Mouse (Mus musculus) layer of hippocampus, postnatal 36 days (tissue): ENCODE measurements around the gene Maml3. TPM values are rescaled to one million over a fixed set of nuclear protein-coding genes. Genes with fewer than 3 reads are reported as not detected.

ENCODE experiments used
- DNase-seq, 2 experiments: peaks; one replicate each; pipeline ENCODE4 v3.0.0; 2022
- total RNA-seq, 2 experiments: library from RNA; stranded (reverse); gene quantifications; 2 replicates each; pipeline ENCODE4 v1.2.3; 2021

Gene Maml3
- total RNA-seq, 2 experiments from 2014 or later, result 8.3 to 9.8 TPM

DNA sequence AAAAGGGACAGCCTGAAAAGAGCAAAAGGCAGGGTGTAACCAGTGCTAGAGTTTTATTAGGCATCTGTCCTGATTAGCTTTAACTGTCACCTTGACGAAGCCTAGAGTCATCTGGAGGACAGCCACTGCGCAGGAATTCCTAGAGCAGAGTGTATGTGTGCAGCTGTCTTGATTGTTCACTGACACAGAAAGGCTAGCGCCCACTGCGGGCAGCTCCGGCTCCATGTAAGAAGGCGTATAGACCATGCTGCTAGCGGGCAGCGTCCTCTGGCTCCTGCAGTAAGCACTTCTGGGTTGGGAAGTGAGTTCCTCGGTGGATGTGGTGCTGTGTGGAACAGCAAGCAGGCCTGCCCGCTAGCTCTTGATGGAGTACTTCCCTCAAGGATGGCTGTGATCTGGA lies 363.1 kb downstream of the Maml3 start:
- DNase-seq, result no peak

DNA sequence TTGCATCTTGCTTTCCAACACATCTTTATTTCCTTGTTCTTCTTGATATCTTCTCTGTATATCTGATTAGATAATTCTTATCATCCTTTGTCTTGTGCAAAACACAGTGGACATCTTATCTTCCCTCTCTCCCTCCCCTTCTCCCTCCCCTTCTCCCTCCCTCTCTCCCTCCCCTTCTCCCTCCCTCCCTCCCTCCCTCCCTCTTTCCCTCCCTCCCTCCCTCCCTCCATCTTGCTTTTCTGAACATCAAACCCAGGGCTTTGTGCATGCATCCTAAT lies 365.1 kb downstream of the Maml3 start:
- no peak for DNase-seq

DNA sequence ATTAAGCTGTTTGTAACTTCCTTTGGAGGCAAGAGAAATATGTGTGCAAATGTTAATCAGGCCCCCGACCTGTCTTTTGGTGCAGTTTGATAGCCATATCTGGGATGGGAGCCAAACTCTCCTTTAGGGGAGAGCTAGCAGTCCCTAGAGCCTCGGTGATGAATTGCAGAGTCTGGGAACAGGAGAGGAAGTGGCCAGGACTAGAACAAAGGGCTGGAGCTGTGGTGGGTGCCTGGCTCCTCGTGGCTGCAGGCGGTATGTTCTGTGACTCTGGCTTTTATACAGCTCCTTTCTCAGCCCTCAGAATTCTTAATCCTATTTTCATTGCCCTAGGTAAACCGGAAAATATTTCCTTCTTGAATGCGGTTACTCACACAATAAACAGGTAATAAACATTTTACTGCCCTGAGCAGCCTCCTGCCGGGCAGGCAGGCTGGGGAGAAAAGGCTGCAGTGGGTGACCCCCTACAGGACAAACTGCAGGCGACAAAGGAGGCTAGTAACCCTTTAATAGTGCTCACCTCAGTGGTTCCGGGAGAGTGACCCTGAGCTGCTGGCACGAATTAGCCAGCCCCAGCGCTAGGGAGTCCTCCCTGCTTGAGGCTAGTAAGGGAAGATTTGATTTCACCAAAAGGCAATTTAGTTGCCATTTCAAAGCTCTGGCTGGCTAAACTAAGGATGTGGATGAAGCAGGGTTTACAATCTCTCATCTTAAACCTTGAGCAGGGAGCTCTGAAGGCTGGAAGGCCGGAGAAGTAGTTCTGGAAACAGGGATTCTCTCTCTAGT lies 365.6 kb downstream of the Maml3 start:
- DNase-seq, result no peak

DNA sequence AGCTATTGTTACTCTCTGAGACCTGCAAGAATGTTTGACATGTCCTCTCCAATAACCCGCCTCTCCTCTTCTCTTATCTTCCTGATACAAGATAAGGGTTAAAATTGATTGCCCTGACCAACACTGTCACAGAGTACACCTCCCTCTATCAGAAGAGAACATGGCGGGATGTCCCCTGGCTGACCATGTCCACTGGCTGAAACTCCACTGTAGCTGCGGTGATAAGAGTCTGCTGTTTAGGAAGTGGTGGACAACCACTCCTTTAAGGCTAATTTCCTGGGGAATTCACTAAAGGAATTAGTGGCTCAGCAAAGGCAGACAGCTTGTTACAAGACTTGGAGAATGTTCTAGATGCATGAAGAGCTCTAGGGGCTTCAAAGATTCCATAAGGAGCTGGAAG lies 371.2 kb downstream of the Maml3 start:
- no peak for DNase-seq

DNA sequence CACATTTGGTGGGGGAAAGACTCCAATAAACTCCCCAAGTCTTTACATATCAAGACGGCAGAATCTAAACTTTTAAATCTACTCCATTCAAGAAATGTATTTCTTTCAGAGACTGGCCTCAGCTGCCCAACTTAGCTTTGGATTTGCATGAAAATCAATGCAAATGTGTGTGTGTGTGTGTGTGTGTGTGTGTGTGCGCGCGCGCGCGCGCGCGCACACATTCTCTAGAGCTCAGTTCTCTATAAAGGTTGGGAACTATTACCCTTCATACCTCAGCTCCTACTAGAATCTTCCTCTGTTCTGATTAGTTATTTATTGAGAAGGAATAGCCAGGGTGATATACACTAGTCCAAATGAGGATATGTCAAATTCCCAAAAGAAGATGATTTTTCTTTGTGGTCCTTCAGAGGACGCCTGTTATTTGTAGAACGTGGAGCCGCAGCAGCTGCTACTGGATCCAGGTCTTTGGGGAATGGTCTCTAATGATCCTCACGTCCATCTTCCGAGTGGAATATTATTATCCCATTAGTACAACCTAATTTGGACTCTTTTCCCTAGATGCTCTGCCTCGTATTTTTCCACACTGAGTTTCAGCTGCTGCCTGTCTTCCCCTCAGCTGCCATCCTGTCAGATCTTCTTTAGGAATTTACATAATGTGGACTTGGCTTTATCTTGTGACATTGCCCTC lies 372.8 kb downstream of the Maml3 start:
- DNase-seq, result no peak

DNA sequence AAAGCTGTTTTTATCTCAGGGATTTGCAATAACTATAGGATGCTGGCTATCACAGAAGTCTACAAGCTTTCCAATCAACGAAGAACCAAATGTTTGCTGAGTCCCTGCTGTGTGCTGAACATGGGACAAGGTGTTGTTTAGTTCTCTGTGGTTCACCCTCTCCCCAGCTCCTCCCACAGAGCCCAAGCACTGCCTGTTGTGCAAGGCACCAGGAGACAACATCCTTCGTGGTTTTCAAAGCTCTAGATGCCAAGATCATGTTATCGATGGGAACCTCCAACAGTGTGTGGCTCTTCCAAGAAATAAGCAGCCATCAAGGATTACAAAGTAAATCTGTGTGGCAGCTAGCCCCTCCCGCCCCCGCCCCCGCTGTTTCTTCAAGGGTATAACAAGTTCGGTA lies 374.2 kb downstream of the Maml3 start:
- no peak for DNase-seq

DNA sequence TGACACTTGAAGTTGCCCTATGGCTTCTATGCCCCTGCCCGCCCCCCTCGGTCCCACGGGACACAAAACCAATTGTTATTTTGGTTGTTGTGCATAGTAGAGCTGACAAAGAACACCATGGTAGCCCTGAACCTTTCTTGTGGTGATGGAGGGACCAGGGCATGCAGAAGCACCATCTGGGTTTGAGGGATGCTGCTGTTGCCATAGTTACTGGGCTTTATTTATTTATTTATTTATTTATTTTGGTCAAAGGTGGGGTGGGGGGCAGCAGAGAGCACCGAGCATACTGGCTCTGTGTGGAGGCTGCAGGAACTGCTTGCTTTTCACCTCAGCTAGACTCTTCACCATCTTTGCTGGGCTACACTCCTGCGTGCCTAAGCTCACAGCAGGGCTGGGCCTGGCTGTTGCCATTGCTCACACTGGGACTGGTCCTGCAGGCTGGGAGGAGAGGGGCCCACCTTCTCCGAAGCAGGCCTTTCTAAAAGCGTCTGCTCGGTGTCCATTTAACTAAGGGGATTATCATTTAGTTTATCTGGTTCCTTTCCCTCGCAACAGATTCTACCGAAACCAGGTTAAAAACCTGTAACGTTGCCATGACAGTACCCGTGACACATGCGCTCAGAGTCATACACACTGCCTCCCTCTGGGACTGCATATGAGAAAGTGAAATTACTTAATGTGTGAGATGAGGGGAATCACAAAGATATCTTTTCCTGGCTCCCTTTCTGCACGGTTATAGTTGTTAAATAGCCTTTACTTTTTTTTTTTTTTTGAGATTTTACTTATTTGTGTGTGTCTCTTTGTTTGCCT lies 375.6 kb downstream of the Maml3 start:
- DNase-seq, result no peak

DNA sequence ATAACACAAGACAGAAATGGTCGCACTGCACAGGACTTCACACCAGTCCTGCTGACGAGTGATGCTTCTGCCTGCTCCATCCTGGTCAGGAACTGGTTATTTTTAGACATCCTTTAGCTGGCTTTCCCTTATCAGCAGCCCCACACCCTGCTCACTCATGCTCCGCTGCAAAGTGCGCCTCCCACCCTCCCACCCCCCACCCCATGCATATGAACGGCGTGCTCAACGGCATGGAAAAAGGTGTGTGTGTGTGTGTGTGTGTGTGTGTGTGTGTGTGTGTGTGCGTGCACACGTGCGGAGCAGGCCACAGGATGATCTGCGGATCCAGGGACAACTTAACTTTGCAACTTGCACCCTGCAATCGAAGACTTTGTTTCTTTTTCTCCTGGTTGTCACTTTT lies 376.4 kb downstream of the Maml3 start:
- DNase-seq, result no peak

DNA sequence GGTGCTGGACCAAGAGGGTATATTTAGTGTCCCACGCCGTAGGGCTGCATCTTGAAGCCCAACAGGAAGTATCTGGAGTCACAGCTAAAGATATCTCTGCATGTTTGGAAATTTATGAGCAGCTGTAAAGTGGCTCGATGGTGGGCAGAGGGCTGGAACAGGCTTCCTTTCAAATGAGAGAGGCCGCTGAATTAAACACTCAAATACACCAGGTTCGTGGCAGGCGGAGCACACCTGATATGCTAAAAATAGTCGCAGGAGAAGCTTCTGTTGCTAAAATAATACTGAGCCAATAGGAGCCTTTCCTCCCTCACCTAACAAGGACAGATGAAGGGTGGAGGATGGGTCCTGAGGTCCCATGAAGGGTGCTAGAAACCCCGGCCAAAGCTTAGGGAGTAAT lies 376.9 kb downstream of the Maml3 start:
- DNase-seq, result no peak

DNA sequence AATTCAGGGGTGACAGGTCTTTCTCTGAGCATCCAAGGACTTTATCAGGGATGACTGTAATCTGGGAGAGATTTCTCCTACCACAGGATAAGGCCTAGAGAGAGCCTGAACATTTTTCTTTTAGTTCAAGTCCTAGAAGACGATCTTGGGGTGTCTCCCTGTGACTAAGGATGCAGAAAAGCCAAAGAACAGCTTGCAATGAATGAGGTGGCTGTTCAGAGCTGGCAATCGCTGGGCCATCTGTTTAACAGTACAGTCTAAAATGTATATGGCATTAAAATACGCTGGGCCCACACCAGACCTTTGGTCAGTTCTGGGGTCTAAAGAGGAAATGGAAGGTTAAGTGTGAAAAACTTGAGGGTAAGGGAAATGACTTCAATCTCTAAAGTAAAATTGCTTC lies 377.4 kb downstream of the Maml3 start:
- no peak for DNase-seq

DNA sequence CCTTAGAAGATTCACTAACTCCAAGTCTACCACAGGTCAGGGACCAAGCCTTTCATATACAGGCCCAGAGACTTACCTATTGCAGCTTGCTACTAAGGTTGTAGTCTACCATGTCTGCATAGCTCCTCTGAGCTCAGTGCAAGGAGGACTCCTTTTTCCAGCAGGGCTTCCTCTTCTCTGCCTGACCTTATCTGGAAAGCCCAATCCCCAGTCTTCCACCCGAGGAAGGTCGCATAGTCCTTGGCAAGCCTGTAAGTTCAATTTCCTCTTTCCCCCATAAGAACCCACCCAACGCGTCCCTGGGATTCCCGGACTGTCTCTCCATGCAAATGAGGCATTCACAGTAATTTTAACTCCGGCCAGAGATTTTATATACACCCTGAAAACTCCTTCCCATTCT lies 378.6 kb downstream of the Maml3 start:
- DNase-seq, result no peak

DNA sequence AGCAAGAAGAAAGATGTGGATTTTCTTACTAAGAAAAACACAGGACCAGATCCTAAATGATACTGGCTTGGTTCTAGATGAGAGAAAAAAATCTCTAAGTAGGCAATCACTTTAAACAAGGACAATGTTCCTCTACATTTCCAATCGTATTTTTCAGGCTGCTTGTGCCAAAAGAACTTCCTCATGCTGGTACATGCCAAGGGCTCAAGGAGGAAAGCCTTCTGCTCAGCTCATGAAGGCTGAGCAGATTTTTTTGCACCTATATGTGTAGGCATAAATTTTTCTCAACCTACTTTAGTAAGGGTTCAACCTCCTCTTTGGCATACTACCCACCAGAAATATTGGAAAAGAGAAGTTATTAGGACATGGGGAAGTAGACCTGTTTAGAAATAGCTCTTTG lies 384.9 kb downstream of the Maml3 start:
- DNase-seq, result no peak

DNA sequence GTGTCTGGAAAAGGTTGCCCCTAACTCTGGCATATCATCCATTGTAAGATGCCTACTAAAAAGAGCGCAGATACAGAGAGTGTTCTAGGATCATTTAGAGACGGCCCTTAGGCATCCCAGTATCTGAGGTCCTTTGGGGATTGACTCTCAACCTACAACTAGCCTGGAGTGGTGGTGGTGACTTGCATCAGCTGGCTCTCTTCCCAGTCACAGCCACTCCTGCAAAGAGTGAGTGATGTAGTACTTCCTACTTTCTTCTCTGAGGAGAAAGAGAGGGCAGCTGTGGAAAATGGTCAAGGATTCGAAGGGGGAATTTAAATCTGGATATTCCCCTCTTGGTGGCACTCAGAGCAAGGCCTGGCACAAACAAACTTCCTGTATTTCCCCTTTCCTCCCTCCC lies 385.5 kb downstream of the Maml3 start:
- no peak for DNase-seq

DNA sequence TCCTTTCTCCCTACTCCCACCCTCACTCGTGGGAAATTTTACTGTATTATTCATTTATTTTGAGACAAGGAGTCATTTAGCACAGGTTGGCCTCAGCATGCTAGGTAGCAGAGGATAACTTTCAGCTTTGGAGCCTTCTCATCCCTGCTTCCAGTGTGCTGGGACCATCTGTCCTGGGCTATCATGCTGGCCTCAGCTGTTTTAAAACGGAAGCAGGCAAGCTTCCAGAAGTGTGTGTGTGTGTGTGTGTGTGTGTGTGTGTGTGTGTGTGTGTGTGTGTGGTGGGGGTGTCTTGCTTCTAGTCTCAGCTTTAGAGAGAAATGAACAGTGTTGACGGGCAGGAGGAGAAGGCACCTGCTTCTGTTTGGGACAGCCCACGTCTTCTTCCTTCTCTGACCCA lies 387.0 kb downstream of the Maml3 start:
- DNase-seq, result no peak

DNA sequence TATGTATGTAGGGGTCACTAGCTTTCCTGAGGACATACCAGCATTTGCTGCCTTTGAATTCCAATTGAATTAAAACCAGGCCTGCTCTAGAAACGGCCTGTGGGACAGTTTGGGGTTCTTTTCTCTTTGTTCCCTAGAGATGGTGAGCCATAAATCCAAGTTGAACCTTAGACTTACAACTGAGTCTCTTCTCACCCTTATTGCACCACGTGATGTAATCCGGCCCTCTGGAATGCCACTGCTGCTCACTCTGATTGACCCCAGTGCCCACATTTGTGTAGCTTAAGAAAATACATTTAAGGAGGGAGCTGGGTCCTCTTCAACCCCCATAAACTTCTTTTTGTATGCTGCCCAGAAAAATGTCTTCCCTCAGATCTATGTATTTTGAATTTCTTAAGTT lies 387.4 kb downstream of the Maml3 start:
- DNase-seq, result no peak

DNA sequence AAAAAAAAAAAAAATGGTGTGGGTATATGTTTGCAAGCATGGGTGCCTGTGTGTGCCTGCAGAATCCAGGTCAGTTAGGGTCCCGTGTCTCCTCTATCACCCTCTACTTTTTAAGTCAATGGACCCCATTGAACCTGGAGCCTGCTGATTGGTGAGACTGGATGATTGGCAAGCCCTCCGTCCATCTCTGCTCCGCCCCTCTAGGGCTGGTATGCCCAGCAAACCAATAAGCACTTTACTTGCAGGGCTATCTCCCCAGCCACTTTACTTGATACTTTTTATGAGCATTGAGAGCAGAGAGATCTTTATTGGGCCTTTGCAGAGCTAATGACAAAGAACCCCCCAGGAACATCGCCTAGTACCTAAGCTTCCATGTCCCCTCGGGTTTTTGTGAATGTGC lies 390.4 kb downstream of the Maml3 start:
- DNase-seq, result no peak

DNA sequence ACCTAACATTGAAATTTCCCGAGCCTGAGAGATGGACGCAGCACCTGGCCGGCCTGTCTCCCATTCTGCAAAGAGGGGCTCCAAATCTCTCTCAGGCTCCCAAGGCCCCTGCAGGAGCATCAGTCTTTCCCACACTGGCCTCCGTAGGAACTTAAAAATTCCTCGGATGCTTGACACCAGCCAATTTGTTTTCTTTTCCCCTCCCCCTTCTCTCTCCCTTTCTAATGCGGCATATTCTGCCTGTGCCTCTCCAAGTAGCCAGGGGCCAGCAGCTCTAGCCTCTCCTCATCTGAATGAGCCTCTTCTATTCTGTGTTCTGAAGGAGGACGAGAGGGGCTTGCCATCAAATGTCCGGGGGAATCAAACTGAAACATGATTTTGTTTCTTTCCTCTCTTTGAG lies 391.6 kb downstream of the Maml3 start:
- DNase-seq, result no peak

DNA sequence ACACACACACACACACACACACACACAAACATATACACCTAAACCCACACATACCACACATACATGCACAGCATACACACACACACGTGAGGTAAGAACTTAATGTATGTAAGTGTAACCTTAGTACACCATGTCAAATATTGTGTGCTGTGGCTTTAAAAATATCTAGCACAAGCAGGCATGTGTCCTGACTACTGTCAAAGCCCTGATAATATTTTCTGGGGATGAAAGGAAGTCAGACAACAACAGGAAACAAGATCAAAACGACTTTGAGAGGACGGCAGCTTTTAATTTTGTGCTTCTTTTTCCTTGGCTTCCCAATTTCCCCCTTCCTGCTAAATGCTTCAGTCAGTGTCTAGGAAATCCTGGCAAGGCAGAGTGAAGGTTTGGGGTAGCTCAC lies 392.5 kb downstream of the Maml3 start:
- DNase-seq, result no peak

DNA sequence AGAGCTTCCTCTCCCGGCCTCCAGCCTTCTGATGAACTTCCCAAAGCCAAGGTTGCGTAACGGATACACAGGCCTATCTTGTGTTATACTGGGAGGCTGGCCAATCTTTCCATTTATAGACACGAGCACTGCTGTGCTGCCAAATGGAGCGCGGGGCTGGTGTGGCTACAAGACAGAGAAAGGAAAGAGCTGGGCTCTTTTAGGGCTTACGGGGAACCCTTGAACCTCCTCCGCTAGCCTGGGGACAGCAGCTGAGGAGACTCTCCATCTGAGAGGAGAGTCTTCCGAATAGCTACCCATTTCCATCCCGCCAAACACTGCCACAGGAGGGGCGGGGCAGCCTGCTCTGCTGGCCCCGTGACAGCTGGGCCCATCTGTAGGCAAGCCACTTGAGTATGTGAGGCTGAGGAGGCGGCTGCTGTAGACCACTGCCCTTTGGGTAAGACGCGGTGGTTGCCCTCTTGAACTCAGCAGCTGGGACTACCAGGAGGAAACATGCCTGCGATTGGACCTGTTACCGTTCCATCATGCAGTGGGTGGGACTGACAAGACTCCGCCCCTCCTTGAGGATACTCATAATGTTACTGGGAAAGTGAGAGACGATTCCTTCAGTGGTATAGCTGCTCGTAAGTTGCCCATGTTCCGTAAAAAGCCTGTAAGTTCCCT lies 396.0 kb downstream of the Maml3 start:
- DNase-seq, result peak; percentile 69 to 74

DNA sequence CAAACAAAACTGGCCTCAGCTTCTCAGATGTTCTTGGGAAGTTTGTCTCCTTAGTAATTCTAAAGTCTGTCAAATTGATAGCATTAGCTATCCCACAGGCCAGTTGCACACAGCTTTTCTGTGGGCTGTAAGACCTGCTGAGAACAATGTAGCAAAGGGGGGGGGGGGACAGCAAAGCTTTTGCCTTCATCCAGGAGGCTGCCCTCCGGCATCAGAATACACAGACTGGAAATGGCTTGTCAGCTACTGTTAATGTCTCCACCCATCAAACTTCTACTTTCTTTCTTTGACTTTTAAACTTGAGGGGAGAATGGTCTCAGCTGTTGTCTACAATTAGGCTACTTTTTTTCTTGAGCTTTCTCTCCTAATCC lies 396.5 kb downstream of the Maml3 start:
- DNase-seq, result no peak

DNA sequence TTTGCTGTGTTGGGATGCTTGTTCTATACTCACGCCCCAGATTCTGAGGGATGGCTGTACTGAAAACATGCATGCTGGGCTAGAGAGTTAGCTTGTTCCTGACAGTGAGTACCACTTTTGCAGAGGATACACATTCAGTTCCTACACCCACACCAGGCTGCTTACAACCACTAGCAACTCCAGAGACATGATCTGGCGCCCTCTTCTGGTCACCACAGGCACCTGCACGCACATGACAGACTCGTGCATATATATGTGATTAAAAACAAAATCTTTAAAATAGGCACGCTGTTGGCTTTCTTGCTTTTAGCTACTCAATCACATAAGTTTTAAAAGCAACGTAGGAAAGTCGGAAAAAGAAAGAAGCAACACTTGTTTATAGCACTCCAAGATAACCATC lies 399.7 kb downstream of the Maml3 start:
- DNase-seq, result no peak

DNA sequence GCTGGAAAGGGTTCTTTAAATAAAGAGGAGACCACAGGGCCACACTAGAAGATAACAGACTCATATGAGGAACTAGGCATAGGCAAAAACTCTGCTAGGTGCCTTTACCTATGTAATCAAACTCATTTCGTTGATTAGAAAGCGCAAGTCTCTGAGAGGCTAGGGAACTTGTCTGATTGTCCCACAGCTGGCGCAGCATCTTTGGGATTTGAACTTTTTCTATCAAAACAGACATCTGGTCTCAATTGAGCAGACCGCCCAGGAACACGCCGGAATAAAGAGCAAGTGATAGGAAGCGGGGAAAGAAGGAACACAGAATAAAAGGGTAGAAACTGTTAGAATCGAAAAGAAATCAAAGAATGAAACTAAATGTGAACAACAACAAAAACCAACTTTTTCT lies 401.4 kb downstream of the Maml3 start:
- no peak for DNase-seq

DNA sequence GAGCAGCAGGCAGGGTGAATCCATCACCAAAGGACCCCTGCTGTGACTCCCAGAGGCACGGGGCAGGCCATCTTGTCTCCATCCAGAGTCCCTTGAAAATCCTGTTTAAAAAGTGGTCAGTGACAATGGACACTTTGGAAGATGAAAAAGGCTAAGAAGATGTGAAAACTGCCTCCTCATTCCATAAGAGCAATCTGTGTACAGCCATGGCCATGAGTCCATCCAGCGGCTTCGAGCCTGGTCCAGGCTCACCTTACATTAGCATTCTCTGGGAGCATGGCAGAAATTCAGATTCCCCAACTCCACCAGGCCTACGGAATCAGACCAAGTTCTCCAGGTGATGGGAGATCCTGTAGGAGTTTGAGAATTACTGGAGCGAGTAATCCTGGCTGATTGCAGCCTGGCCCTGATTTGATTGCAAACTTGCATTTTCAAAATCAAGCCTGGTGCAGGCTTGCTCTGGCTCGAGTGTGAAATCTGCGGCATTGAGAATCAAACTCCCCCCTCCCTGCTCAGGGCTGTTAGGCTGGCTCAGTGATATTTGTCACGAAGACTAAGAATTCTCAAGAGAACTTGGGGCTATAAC lies 402.1 kb downstream of the Maml3 start:
- no peak for DNase-seq
